Mouse (Mus musculus) midbrain, embryonic 10.5 days (tissue): ENCODE data around the gene Morc3. TPM values are rescaled to one million over a fixed set of nuclear protein-coding genes. Genes with fewer than 3 reads are reported as not detected.

Experiments used
- DNase-seq: peaks from one replicate; pipeline ENCODE4 v3.0.0-alpha.2; 2017; ENCODE audit warnings: low spot score
- H3K27ac ChIP-seq: fragments of 300-500 bp; sonication (generic); replicated peaks from 2 replicates; pipeline ENCODE4 v1.5.1; 2016; ENCODE audit warnings: mild to moderate bottlenecking
- H3K27me3 ChIP-seq: fragments of 300-500 bp; sonication (generic); 2 replicates; pipeline ENCODE4 v1.6.1; 2016; ENCODE audit warnings: low read depth, mild to moderate bottlenecking; ENCODE audit not compliant: poor library complexity, severe bottlenecking
- H3K36me3 ChIP-seq: fragments of 300-500 bp; sonication (generic); 2 replicates; pipeline ENCODE4 v1.6.1; 2016; ENCODE audit warnings: mild to moderate bottlenecking, moderate library complexity
- H3K4me1 ChIP-seq: fragments of 300-500 bp; sonication (generic); 2 replicates; pipeline ENCODE4 v1.6.1; 2016
- H3K4me3 ChIP-seq: fragments of 300-500 bp; sonication (generic); 2 replicates; pipeline ENCODE4 v1.5.1; 2016; ENCODE audit warnings: mild to moderate bottlenecking, moderate library complexity
- H3K9me3 ChIP-seq: fragments of 300-500 bp; sonication (generic); replicated peaks from 2 replicates; pipeline ENCODE4 v1.6.1; 2016; ENCODE audit warnings: mild to moderate bottlenecking
- WGBS: fragments of 180-500 bp; shearing (Covaris S2); methylation state at CpG from one replicate; pipeline ENCODE4 v1.1.7; 2016; 5-methylcytosine and 5-hydroxymethylcytosine counted together
- polyA plus RNA-seq: library from polyadenylated mRNA; unstranded; fragments of >200 nt; fragmentation: Nextera tagmentation; extraction: Ambion mirVana; gene quantifications from 2 replicates; pipeline ENCODE4 v1.2.1, GENCODE M21; 2016

The Morc3 gene
- polyA plus RNA-seq, 1 experiment from 2014 or later = 29.5 TPM

GRCm38 (mm10) chr16:93798623-93799022 lies 33.3 kb upstream of the Morc3 start:
- no peak for DNase-seq
- Histone ChIP-seq H3K9me3 (no peaks in the 10 kb centered on the region), H3K27ac (no peak overlapping the region), H3K27me3 (no peaks in the 10 kb centered on the region), H3K4me3 (no peak overlapping the region), H3K4me1 (peaks cover 4% of the 10 kb centered on the region), H3K36me3 (peaks cover 9% of the 10 kb centered on the region; the same call in 1 of the 2 replicates)
- 77% methylated on average over 5 of the region's 5 CpGs for WGBS

- no peaks in the 10 kb centered on the region for H3K27me3 ChIP-seq
- peaks cover 4% of the 10 kb centered on the region for H3K4me1 ChIP-seq
- no peak overlapping the region for H3K27ac ChIP-seq
- WGBS = 83% methylated on average over 3 of the region's 3 CpGs
- no peaks in the 10 kb centered on the region for H3K9me3 ChIP-seq
- H3K4me3 ChIP-seq = no peak overlapping the region
- no peak for DNase-seq
- H3K36me3 ChIP-seq = peaks cover 9% of the 10 kb centered on the region; the same call in 1 of the 2 replicates
Observed at GRCm38 (mm10) chr16:93799071-93799470, 32.9 kb upstream of the Morc3 start.

GRCm38 (mm10) chr16:93799936-93800335 lies 32.0 kb upstream of the Morc3 start:
- Histone ChIP-seq H3K36me3 (peaks cover 9% of the 10 kb centered on the region; the same call in 1 of the 2 replicates), H3K4me1 (peaks cover 4% of the 10 kb centered on the region), H3K27ac (no peak overlapping the region), H3K9me3 (no peaks in the 10 kb centered on the region), H3K27me3 (no peaks in the 10 kb centered on the region), H3K4me3 (no peak overlapping the region)
- no peak for DNase-seq
- 94% methylated on average over 16 of the region's 16 CpGs for WGBS

- 91% methylated on average over 6 of the region's 6 CpGs for WGBS
- peaks cover 12% of the 10 kb centered on the region for H3K4me1 ChIP-seq
- H3K27me3 ChIP-seq = no peaks in the 10 kb centered on the region
- DNase-seq = no peak
- H3K36me3 ChIP-seq = peaks cover 30% of the 10 kb centered on the region
- no peak overlapping the region for H3K27ac ChIP-seq
- H3K4me3 ChIP-seq = no peak overlapping the region
- H3K9me3 ChIP-seq = peaks cover 11% of the 10 kb centered on the region
Observed at GRCm38 (mm10) chr16:93807167-93807566, 24.8 kb upstream of the Morc3 start.

- peaks cover 16% of the 10 kb centered on the region for H3K9me3 ChIP-seq
- H3K4me1 ChIP-seq = peaks cover 12% of the 10 kb centered on the region
- H3K27me3 ChIP-seq = no peaks in the 10 kb centered on the region
- no peak overlapping the region; the same call in 1 of the 2 replicates for H3K27ac ChIP-seq
- no peak for DNase-seq
- H3K4me3 ChIP-seq = no peak overlapping the region
- 59% methylated on average over 8 of the region's 8 CpGs for whole genome bisulfite sequencing
- peaks cover 35% of the 10 kb centered on the region for H3K36me3 ChIP-seq
Observed at GRCm38 (mm10) chr16:93807961-93808554, 23.9 kb upstream of the Morc3 start.

- 71% methylated on average over 20 of the region's 20 CpGs for WGBS
- Histone ChIP-seq H3K4me3 (no peak overlapping the region), H3K27ac (no peak overlapping the region; the same call in 1 of the 2 replicates), H3K9me3 (peaks cover 16% of the 10 kb centered on the region), H3K36me3 (peaks cover 16% of the 10 kb centered on the region), H3K4me1 (no peaks in the 10 kb centered on the region), H3K27me3 (no peaks in the 10 kb centered on the region)
- no peak for DNase-seq
Observed at GRCm38 (mm10) chr16:93815856-93816736, 15.8 kb upstream of the Morc3 start.

GRCm38 (mm10) chr16:93816861-93817260 lies 15.1 kb upstream of the Morc3 start:
- no peak overlapping the region for H3K4me3 ChIP-seq
- DNase-seq = no peak
- H3K36me3 ChIP-seq = peaks cover 8% of the 10 kb centered on the region
- 83% methylated on average over 7 of the region's 7 CpGs for WGBS
- H3K9me3 ChIP-seq = peaks cover 11% of the 10 kb centered on the region
- H3K4me1 ChIP-seq = no peaks in the 10 kb centered on the region
- H3K27ac ChIP-seq = no peak overlapping the region
- H3K27me3 ChIP-seq = no peaks in the 10 kb centered on the region

- Histone ChIP-seq H3K4me3 (no peak overlapping the region), H3K9me3 (peaks cover 8% of the 10 kb centered on the region), H3K36me3 (peaks cover 3% of the 10 kb centered on the region), H3K27ac (no peak overlapping the region), H3K27me3 (no peaks in the 10 kb centered on the region), H3K4me1 (no peaks in the 10 kb centered on the region)
- no peak for DNase-seq
- WGBS = 92% methylated on average over 5 of the region's 5 CpGs
Observed at GRCm38 (mm10) chr16:93817371-93817770, 14.6 kb upstream of the Morc3 start.

- Histone ChIP-seq H3K4me1 (no peaks in the 10 kb centered on the region), H3K36me3 (no peaks in the 10 kb centered on the region), H3K27ac (no peak overlapping the region), H3K4me3 (no peak overlapping the region), H3K27me3 (no peaks in the 10 kb centered on the region), H3K9me3 (peaks cover 9% of the 10 kb centered on the region; the same call in 1 of the 2 replicates)
- no peak for DNase-seq
- 72% methylated on average over 12 of the region's 12 CpGs for WGBS
Observed at GRCm38 (mm10) chr16:93818691-93819324, 13.1 kb upstream of the Morc3 start.

GRCm38 (mm10) chr16:93819325-93819696 lies 12.6 kb upstream of the Morc3 start:
- Histone ChIP-seq H3K9me3 (peaks cover 14% of the 10 kb centered on the region; the same call in 1 of the 2 replicates), H3K27ac (no peak overlapping the region), H3K4me3 (no peak overlapping the region), H3K4me1 (no peaks in the 10 kb centered on the region), H3K36me3 (no peaks in the 10 kb centered on the region), H3K27me3 (no peaks in the 10 kb centered on the region)
- 80% methylated on average over 4 of the region's 4 CpGs for WGBS
- no peak for DNase-seq

GRCm38 (mm10) chr16:93820040-93820439 lies 11.9 kb upstream of the Morc3 start:
- no peaks in the 10 kb centered on the region for H3K4me1 ChIP-seq
- WGBS = 81% methylated on average over 1 of the region's 1 CpGs
- no peaks in the 10 kb centered on the region for H3K27me3 ChIP-seq
- peaks cover 15% of the 10 kb centered on the region; the same call in 1 of the 2 replicates for H3K9me3 ChIP-seq
- H3K27ac ChIP-seq = no peak overlapping the region
- H3K4me3 ChIP-seq = no peak overlapping the region
- no peak for DNase-seq
- no peaks in the 10 kb centered on the region for H3K36me3 ChIP-seq

- DNase-seq = no peak
- Histone ChIP-seq H3K27me3 (no peaks in the 10 kb centered on the region), H3K4me3 (no peak overlapping the region), H3K4me1 (no peaks in the 10 kb centered on the region), H3K36me3 (no peaks in the 10 kb centered on the region), H3K9me3 (peaks cover 15% of the 10 kb centered on the region; the same call in 1 of the 2 replicates), H3K27ac (no peak overlapping the region)
- 75% methylated on average over 3 of the region's 3 CpGs for WGBS
Observed at GRCm38 (mm10) chr16:93821706-93822105, 10.2 kb upstream of the Morc3 start.
